Mouse (Mus musculus) testis, adult 2 months (tissue): ENCODE data around the gene Gm10964.

Experiments
- CTCF ChIP-seq: fragments of 200-500 bp; IDR thresholded peaks from 2 replicates; pipeline ENCODE4 v1.5.1; 2012; ENCODE audit warnings: low read depth, mild to moderate bottlenecking, inconsistent platforms, low read length, moderate library complexity; ENCODE audit not compliant: control insufficient read depth, insufficient read depth, insufficient replicate concordance
- POLR2A ChIP-seq: fragments of 200-500 bp; IDR thresholded peaks from 2 replicates; pipeline ENCODE4 v1.6.1; 2012; ENCODE audit warnings: low read depth, mild to moderate bottlenecking, inconsistent platforms, low read length, moderate library complexity; ENCODE audit not compliant: control insufficient read depth

GRCm38 (mm10) chr3:103732116-103732515, 7.0 kb upstream of the Gm10964 start:
- TF ChIP-seq POLR2A, result no peak
- TF ChIP-seq CTCF, result no peak
